Mouse (Mus musculus): ENCODE measurements around the gene Gm20517. TPM values are rescaled to one million over a fixed set of nuclear protein-coding genes. Genes with fewer than 3 reads are reported as not detected.
"Not testable (repeated sequence)": the region's sequence is repeated elsewhere in the genome, so short reads cannot be mapped to it uniquely, and the experiment has no call there.

The Gm20517 gene
- polyA plus RNA-seq, 1 experiment, result 0.64 TPM

DNA sequence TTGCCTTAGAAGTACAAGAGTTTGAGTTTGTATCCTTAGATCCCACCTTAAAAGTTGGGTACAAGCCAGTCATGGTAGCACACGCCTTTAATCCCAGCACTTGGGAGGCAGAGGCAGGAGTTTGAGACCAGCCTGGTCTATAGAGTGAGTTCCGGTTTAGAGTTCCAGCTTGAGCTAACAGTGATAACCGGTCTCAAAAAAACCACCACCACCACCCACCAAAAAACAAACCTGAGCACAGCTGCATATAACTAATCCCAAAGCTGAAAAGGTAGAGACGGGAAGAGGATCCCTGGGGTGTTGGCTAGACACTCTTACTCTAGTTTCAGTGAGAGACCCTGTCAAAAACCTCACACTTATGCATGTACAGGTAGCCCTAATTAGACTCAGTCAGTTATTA, 5.3 kb downstream of the Gm20517 start:
- Histone ChIP-seq H3K4me1 (ENCODE audit: control insufficient read depth, insufficient read depth, low read length) (peaks cover 4% of the 10 kb centered on the region; the same call in 1 of the 2 replicates), H3K27ac (ENCODE audit: insufficient read depth, low read depth, low read length) (no peak overlapping the region), H3K27me3 (replicated peaks; ENCODE audit: control insufficient read depth, insufficient read depth, low read length) (no peaks in the 10 kb centered on the region), H3K4me3 (ENCODE audit: insufficient read depth, low read depth, low read length) (no peak overlapping the region), H3K36me3 (ENCODE audit: control insufficient read depth, insufficient read depth, low read length) (no peaks in the 10 kb centered on the region; the same call in 1 of the 2 replicates)
- no peak for DNase-seq
- 92% methylated on average over 4 of the region's 4 CpGs for WGBS
- TF ChIP-seq CTCF (conservative IDR thresholded peaks at IDR 0.05; ENCODE audit: insufficient read depth, insufficient read length, low read depth, low read length), result no peak
- TF ChIP-seq POLR2A (IDR thresholded peaks at IDR 0.05; ENCODE audit: low read depth, low read length), result no peak

- no peaks in the 10 kb centered on the region; the same call in none of the 2 replicates for H3K36me3 ChIP-seq (ENCODE audit: control insufficient read depth, insufficient read depth, low read length)
- no peaks in the 10 kb centered on the region for H3K4me1 ChIP-seq (ENCODE audit: control insufficient read depth, insufficient read depth, low read length)
- no peak for TF ChIP-seq CTCF (conservative IDR thresholded peaks at IDR 0.05; ENCODE audit: insufficient read depth, insufficient read length, low read depth, low read length)
- TF ChIP-seq POLR2A (IDR thresholded peaks at IDR 0.05; ENCODE audit: low read depth, low read length), result no peak
- H3K27me3 ChIP-seq (replicated peaks; ENCODE audit: control insufficient read depth, insufficient read depth, low read length), result no peaks in the 10 kb centered on the region
- no peak overlapping the region for H3K27ac ChIP-seq (ENCODE audit: insufficient read depth, low read depth, low read length)
- H3K4me3 ChIP-seq (ENCODE audit: insufficient read depth, low read depth, low read length), result no peak overlapping the region
- DNase-seq, result no peak
- 90% methylated on average over 9 of the region's 9 CpGs for WGBS
These were observed 6.4 kb downstream of the Gm20517 start for GRCm38 (mm10) chr17:47617605-47618307.

DNA sequence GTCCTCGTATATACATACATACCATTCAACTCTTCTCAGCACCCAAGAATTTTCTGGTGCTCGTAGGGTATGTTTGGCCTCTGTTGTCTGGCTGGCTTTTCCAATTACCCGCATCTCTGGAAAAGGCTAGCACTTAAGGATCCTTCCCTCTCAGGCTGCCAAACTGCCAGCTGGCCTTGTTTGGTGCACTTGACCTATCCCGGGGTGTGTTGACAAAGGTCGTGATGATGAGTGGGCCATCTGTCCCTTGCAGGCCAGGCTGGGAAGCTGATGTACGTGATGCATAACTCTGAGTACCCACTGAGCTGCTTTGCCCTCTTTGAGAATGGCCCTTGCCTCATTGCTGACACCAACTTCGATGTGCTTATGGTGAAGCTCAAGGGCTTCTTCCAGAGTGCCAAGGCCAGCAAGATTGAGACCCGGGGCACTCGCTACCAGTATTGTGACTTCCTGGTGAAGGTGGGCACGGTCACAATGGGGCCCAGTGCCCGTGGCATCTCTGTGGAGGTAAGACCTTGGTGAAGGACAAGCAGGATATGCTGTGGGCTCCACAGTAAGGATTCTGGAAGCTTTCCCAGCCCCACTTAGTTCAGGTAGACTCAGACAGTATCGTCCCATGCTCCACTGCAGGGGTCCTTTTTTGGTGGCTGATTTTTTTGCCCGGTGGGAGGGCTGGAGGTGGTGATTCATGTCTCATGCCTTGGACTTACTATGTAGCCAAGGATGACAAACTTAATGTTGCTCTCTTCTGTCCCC, 7.3 kb downstream of the Gm20517 start:
- 88% methylated on average over 13 of the region's 13 CpGs for WGBS
- Histone ChIP-seq H3K4me1 (ENCODE audit: control insufficient read depth, insufficient read depth, low read length) (no peaks in the 10 kb centered on the region), H3K36me3 (ENCODE audit: control insufficient read depth, insufficient read depth, low read length) (no peaks in the 10 kb centered on the region; the same call in none of the 2 replicates), H3K27ac (ENCODE audit: insufficient read depth, low read depth, low read length) (no peak overlapping the region), H3K27me3 (replicated peaks; ENCODE audit: control insufficient read depth, insufficient read depth, low read length) (no peaks in the 10 kb centered on the region), H3K4me3 (ENCODE audit: insufficient read depth, low read depth, low read length) (no peak overlapping the region)
- TF ChIP-seq POLR2A (IDR thresholded peaks at IDR 0.05; ENCODE audit: low read depth, low read length) (no peak), CTCF (conservative IDR thresholded peaks at IDR 0.05; ENCODE audit: insufficient read depth, insufficient read length, low read depth, low read length) (no peak)
- no peak for DNase-seq

GRCm38 (mm10) chr17:47622912-47623554, 11.6 kb downstream of the Gm20517 start:
- no peaks in the 10 kb centered on the region; the same call in none of the 2 replicates for H3K36me3 ChIP-seq (ENCODE audit: control insufficient read depth, insufficient read depth, low read length)
- no peak overlapping the region for H3K4me3 ChIP-seq (ENCODE audit: insufficient read depth, low read depth, low read length)
- no peak for DNase-seq
- H3K27ac ChIP-seq (ENCODE audit: insufficient read depth, low read depth, low read length), result no peak overlapping the region
- H3K27me3 ChIP-seq (replicated peaks; ENCODE audit: control insufficient read depth, insufficient read depth, low read length), result no peaks in the 10 kb centered on the region
- 92% methylated on average over 14 of the region's 14 CpGs for WGBS
- TF ChIP-seq POLR2A (IDR thresholded peaks at IDR 0.05; ENCODE audit: low read depth, low read length), result no peak
- TF ChIP-seq CTCF (conservative IDR thresholded peaks at IDR 0.05; ENCODE audit: insufficient read depth, insufficient read length, low read depth, low read length), result no peak
- no peaks in the 10 kb centered on the region for H3K4me1 ChIP-seq (ENCODE audit: control insufficient read depth, insufficient read depth, low read length)

GRCm38 (mm10) chr17:47624572-47624971, 13.2 kb downstream of the Gm20517 start:
- H3K4me1 ChIP-seq (ENCODE audit: control insufficient read depth, insufficient read depth, low read length); H3K27ac ChIP-seq (ENCODE audit: insufficient read depth, low read depth, low read length); H3K27me3 ChIP-seq (replicated peaks; ENCODE audit: control insufficient read depth, insufficient read depth, low read length); H3K4me3 ChIP-seq (ENCODE audit: insufficient read depth, low read depth, low read length); H3K36me3 ChIP-seq (ENCODE audit: control insufficient read depth, insufficient read depth, low read length); DNase-seq: not testable (repeated sequence)
- 87% methylated on average over 5 of the region's 5 CpGs for WGBS

DNA sequence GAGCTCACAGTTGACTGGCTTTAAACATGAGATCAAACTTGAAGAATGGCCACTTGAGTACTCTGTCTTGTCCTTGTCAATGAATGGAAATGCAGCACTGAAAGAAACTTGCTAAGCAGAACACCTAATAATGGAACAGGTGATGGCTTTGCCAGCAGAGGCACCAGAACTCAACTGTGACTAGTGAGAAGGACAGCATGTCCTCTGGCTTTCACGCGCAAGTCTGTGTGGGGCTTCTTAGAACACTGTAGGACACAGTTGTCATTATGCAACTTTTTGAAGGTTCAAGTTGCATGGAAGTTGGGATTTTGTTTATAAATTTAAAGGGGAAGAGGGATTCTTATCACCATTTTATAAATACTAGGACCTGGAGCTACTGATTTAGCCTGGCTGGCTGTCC, 13.7 kb downstream of the Gm20517 start:
- TF ChIP-seq POLR2A (IDR thresholded peaks at IDR 0.05; ENCODE audit: low read depth, low read length), result no peak
- TF ChIP-seq CTCF (conservative IDR thresholded peaks at IDR 0.05; ENCODE audit: insufficient read depth, insufficient read length, low read depth, low read length), result no peak
- DNase-seq, result no peak
- no peak overlapping the region for H3K27ac ChIP-seq (ENCODE audit: insufficient read depth, low read depth, low read length)
- 83% methylated on average over 2 of the region's 2 CpGs for WGBS
- H3K36me3 ChIP-seq (ENCODE audit: control insufficient read depth, insufficient read depth, low read length), result no peaks in the 10 kb centered on the region; the same call in none of the 2 replicates
- H3K27me3 ChIP-seq (replicated peaks; ENCODE audit: control insufficient read depth, insufficient read depth, low read length), result no peaks in the 10 kb centered on the region
- no peaks in the 10 kb centered on the region; the same call in 1 of the 2 replicates for H3K4me1 ChIP-seq (ENCODE audit: control insufficient read depth, insufficient read depth, low read length)
- H3K4me3 ChIP-seq (ENCODE audit: insufficient read depth, low read depth, low read length), result no peak overlapping the region

DNA sequence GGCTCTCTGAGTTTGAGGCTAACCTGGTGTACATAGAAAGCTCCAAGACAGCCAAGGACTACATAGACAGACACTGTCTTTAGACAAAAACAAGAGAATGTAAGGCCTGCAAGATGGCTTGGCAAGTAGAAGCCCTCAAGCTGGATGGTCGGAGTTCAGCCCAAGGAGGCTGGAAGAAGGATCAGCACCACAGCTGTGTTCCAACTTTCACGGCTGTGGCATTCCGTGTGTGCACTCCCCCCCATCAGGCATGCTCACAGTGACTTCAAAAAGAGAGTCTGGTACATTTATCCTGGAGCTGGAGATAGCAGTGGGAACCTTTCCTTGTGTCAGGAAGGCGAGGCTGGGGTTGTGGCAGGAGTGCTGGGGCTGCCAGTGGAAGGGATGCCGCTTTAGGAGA, 14.6 kb downstream of the Gm20517 start:
- TF ChIP-seq CTCF (conservative IDR thresholded peaks at IDR 0.05; ENCODE audit: insufficient read depth, insufficient read length, low read depth, low read length) (no peak), POLR2A (IDR thresholded peaks at IDR 0.05; ENCODE audit: low read depth, low read length) (no peak)
- Histone ChIP-seq H3K27me3 (replicated peaks; ENCODE audit: control insufficient read depth, insufficient read depth, low read length) (no peaks in the 10 kb centered on the region), H3K27ac (ENCODE audit: insufficient read depth, low read depth, low read length) (no peak overlapping the region), H3K4me3 (ENCODE audit: insufficient read depth, low read depth, low read length) (no peak overlapping the region), H3K4me1 (ENCODE audit: control insufficient read depth, insufficient read depth, low read length) (no peaks in the 10 kb centered on the region; the same call in 1 of the 2 replicates), H3K36me3 (ENCODE audit: control insufficient read depth, insufficient read depth, low read length) (no peaks in the 10 kb centered on the region; the same call in none of the 2 replicates)
- no peak for DNase-seq
- WGBS, result 89% methylated on average over 5 of the region's 5 CpGs
